ENCODE assay signal across 8 mouse cellular contexts in genomic region chr6:87730141-87730540, GRCm38 (mm10). TPM values are rescaled to one million over a fixed set of nuclear protein-coding genes. Genes with fewer than 3 reads are reported as not detected.
DNase-seq lines count a peak whose midpoint lies in the region; ATAC-seq lines count a peak whose summit lies in the region.

No protein-coding gene starts in this region.

- H3K27me3 ChIP-seq in kidney, embryonic 14.5 days (ENCODE audit: control insufficient read depth, insufficient read depth, low read length), result peaks cover 44% of the 10 kb centered on the region
- H3K27me3 ChIP-seq in embryonic facial prominence, embryonic 14.5 days (replicated peaks; ENCODE audit: control insufficient read depth, insufficient read depth, low read length), result peaks cover 59% of the 10 kb centered on the region
- peaks cover 2% of the 10 kb centered on the region; the same call in 1 of the 2 replicates for H3K27me3 ChIP-seq in hindbrain, embryonic 16.5 days (replicated peaks; ENCODE audit: control insufficient read depth, insufficient read depth, low read length)
- H3K27me3 ChIP-seq in midbrain, embryonic 14.5 days (ENCODE audit: control insufficient read depth, insufficient read depth, low read length), result peaks cover 42% of the 10 kb centered on the region

- H3K27ac ChIP-seq in kidney, embryonic 14.5 days (ENCODE audit: low read depth, low read length), result no peak overlapping the region
- no peak overlapping the region for H3K27ac ChIP-seq in embryonic facial prominence, embryonic 14.5 days (replicated peaks; ENCODE audit: low read depth, low read length)
- peak overlapping the region; percentile 86 for H3K27ac ChIP-seq in hindbrain, embryonic 16.5 days (ENCODE audit: low read depth, low read length)
- peak overlapping the region; percentile 72; the same call in 1 of the 2 replicates for H3K27ac ChIP-seq in midbrain, embryonic 14.5 days (replicated peaks; ENCODE audit: low read depth, low read length)

- DNase-seq in kidney, postnatal 36 days, result no peak
- no peak for DNase-seq in embryonic facial prominence, embryonic 14.5 days (ENCODE audit: low spot score)
- no peak for DNase-seq in midbrain, embryonic 14.5 days
- DNase-seq in adrenal gland, postnatal 36 days, result no peak
- DNase-seq in layer of hippocampus, postnatal 14 days (ENCODE audit: low spot score in 2 of 2), result no peak

- peaks cover 20% of the 10 kb centered on the region; the same call in 1 of the 2 replicates for H3K4me1 ChIP-seq in kidney, embryonic 14.5 days (ENCODE audit: control insufficient read depth, insufficient read depth, low read length)
- peaks cover 7% of the 10 kb centered on the region; the same call in 1 of the 2 replicates for H3K4me1 ChIP-seq in embryonic facial prominence, embryonic 14.5 days (ENCODE audit: control insufficient read depth, insufficient read depth, low read length)
- H3K4me1 ChIP-seq in hindbrain, embryonic 16.5 days (ENCODE audit: control insufficient read depth, insufficient read depth, low read depth, low read length), result peaks cover 26% of the 10 kb centered on the region
- peaks cover 12% of the 10 kb centered on the region for H3K4me1 ChIP-seq in midbrain, embryonic 14.5 days (ENCODE audit: control insufficient read depth, insufficient read depth, low read length)

- H3K9me3 ChIP-seq in kidney, embryonic 14.5 days (ENCODE audit: control insufficient read depth, low read length), result no peaks in the 10 kb centered on the region
- no peaks in the 10 kb centered on the region for H3K9me3 ChIP-seq in embryonic facial prominence, embryonic 14.5 days (ENCODE audit: control insufficient read depth, low read length)
- H3K9me3 ChIP-seq in hindbrain, embryonic 16.5 days (ENCODE audit: control insufficient read depth, low read length), result no peaks in the 10 kb centered on the region
- no peaks in the 10 kb centered on the region for H3K9me3 ChIP-seq in midbrain, embryonic 14.5 days (ENCODE audit: control insufficient read depth, low read length)

- peak overlapping the region; percentile 51 for H3K4me3 ChIP-seq in kidney, embryonic 14.5 days (ENCODE audit: low read length)
- peak overlapping the region; percentile 48 for H3K4me3 ChIP-seq in embryonic facial prominence, embryonic 14.5 days (ENCODE audit: low read depth, low read length)
- H3K4me3 ChIP-seq in hindbrain, embryonic 16.5 days (ENCODE audit: low read length), result peak overlapping the region; percentile 75
- peak overlapping the region; percentile 58 for H3K4me3 ChIP-seq in midbrain, embryonic 14.5 days (replicated peaks; ENCODE audit: low read depth, low read length)

- H3K36me3 ChIP-seq in kidney, embryonic 14.5 days (ENCODE audit: control insufficient read depth, insufficient read depth, low read length), result no peaks in the 10 kb centered on the region
- no peaks in the 10 kb centered on the region for H3K36me3 ChIP-seq in embryonic facial prominence, embryonic 14.5 days (ENCODE audit: control insufficient read depth, insufficient read depth, low read length)
- no peaks in the 10 kb centered on the region for H3K36me3 ChIP-seq in hindbrain, embryonic 16.5 days (ENCODE audit: control insufficient read depth, insufficient read depth, low read length)
- no peaks in the 10 kb centered on the region for H3K36me3 ChIP-seq in midbrain, embryonic 14.5 days (ENCODE audit: control insufficient read depth, insufficient read depth, low read length)

- 17% methylated on average over 13 of the region's 13 CpGs for WGBS in kidney, embryonic 14.5 days
- whole genome bisulfite sequencing in embryonic facial prominence, embryonic 14.5 days, result 14% methylated on average over 13 of the region's 13 CpGs
- WGBS in hindbrain, embryonic 16.5 days, result 14% methylated on average over 13 of the region's 13 CpGs
- 14% methylated on average over 13 of the region's 13 CpGs for WGBS in midbrain, embryonic 14.5 days

- no peak overlapping the region for H3K9ac ChIP-seq in kidney, embryonic 14.5 days (ENCODE audit: low read depth, low read length)
- peak overlapping the region; percentile 64 for H3K9ac ChIP-seq in embryonic facial prominence, embryonic 14.5 days (ENCODE audit: low read depth, low read length)
- H3K9ac ChIP-seq in hindbrain, embryonic 16.5 days (ENCODE audit: low read depth, low read length), result peak overlapping the region; percentile 81
- peak overlapping the region; percentile 65; the same call in 1 of the 2 replicates for H3K9ac ChIP-seq in midbrain, embryonic 14.5 days (replicated peaks; ENCODE audit: low read length)

- peak overlapping the region; percentile 92 for H3K4me2 ChIP-seq in kidney, embryonic 14.5 days (replicated peaks; ENCODE audit: low read depth, low read length)
- H3K4me2 ChIP-seq in embryonic facial prominence, embryonic 14.5 days (ENCODE audit: low read depth, low read length), result peak overlapping the region; percentile 97
- peak overlapping the region; percentile 95 for H3K4me2 ChIP-seq in hindbrain, embryonic 16.5 days (ENCODE audit: low read length)
- peak overlapping the region; percentile 87 for H3K4me2 ChIP-seq in midbrain, embryonic 14.5 days (ENCODE audit: low read length)

- ATAC-seq in kidney, embryonic 14.5 days (ENCODE audit: low FRiP score, low TSS enrichment), result no peak
- no peak for ATAC-seq in embryonic facial prominence, embryonic 14.5 days (ENCODE audit: low read depth)
- no peak for ATAC-seq in hindbrain, embryonic 16.5 days
- ATAC-seq in midbrain, embryonic 14.5 days (ENCODE audit: low FRiP score, low TSS enrichment), result no peak
- no peak for ATAC-seq in megakaryocyte progenitor cell, adult 5-6 weeks (replicated peaks; ENCODE audit: poor library complexity)

RNA-seq across cellular contexts. Expression of gene Efcc1, which starts 0.5 kb away (rescaled TPM):
- polyA plus RNA-seq in kidney, embryonic 14.5 days (2014; fragmentation: Nextera tagmentation; extraction: Ambion mirVana), result 1.5 and 1.8 TPM in 2 replicates
- 1.5 and 1.9 TPM in 2 replicates for polyA plus RNA-seq in embryonic facial prominence, embryonic 14.5 days (2014; fragmentation: Nextera tagmentation; extraction: Ambion mirVana)
- 6.3 and 6.6 TPM in 2 replicates for polyA plus RNA-seq in hindbrain, embryonic 16.5 days (2015; fragmentation: Nextera tagmentation; extraction: Ambion mirVana)
- polyA plus RNA-seq in midbrain, embryonic 14.5 days (2014; fragmentation: Nextera tagmentation; extraction: Ambion mirVana), result 4.1 and 5.0 TPM in 2 replicates
- total RNA-seq in adrenal gland, postnatal 36 days (2021), result under 1 TPM; 0.63 to 0.82 TPM
- total RNA-seq in megakaryocyte progenitor cell, adult 5-6 weeks (2015), result 0.64 and 1.0 TPM in 2 replicates
- 2.1 TPM in 2 replicates for total RNA-seq in megakaryocyte progenitor cell, adult 5-6 weeks (2017)
- 1 to 10 TPM; 4.1 to 5.0 TPM for total RNA-seq in layer of hippocampus, postnatal 14 days (2021)

RNA-seq across cellular contexts. Expression of gene Gp9, which starts 47.7 kb away (rescaled TPM):
- 1.7 and 2.5 TPM in 2 replicates for polyA plus RNA-seq in kidney, embryonic 14.5 days (2014; fragmentation: Nextera tagmentation; extraction: Ambion mirVana)
- 1.2 and 1.3 TPM in 2 replicates for polyA plus RNA-seq in embryonic facial prominence, embryonic 14.5 days (2014; fragmentation: Nextera tagmentation; extraction: Ambion mirVana)
- polyA plus RNA-seq in hindbrain, embryonic 16.5 days (2015; fragmentation: Nextera tagmentation; extraction: Ambion mirVana), result 0.41 and 0.97 TPM in 2 replicates
- polyA plus RNA-seq in midbrain, embryonic 14.5 days (2014; fragmentation: Nextera tagmentation; extraction: Ambion mirVana), result 0.59 and 0.66 TPM in 2 replicates
- total RNA-seq in adrenal gland, postnatal 36 days (2021), result not detected
- total RNA-seq in megakaryocyte progenitor cell, adult 5-6 weeks (2015), result 1.9 and 2.2 TPM in 2 replicates
- total RNA-seq in megakaryocyte progenitor cell, adult 5-6 weeks (2017), result 0.81 and 2.3 TPM in 2 replicates
- total RNA-seq in layer of hippocampus, postnatal 14 days (2021), result under 1 TPM; 0.39 to 0.60 TPM

RNA-seq across cellular contexts. Expression of gene Aplf, which starts 58.1 kb away (rescaled TPM):
- 14.6 and 16.9 TPM in 2 replicates for polyA plus RNA-seq in kidney, embryonic 14.5 days (2014; fragmentation: Nextera tagmentation; extraction: Ambion mirVana)
- 11.8 and 15.6 TPM in 2 replicates for polyA plus RNA-seq in embryonic facial prominence, embryonic 14.5 days (2014; fragmentation: Nextera tagmentation; extraction: Ambion mirVana)
- polyA plus RNA-seq in hindbrain, embryonic 16.5 days (2015; fragmentation: Nextera tagmentation; extraction: Ambion mirVana), result 8.5 and 9.1 TPM in 2 replicates
- polyA plus RNA-seq in midbrain, embryonic 14.5 days (2014; fragmentation: Nextera tagmentation; extraction: Ambion mirVana), result 6.0 and 8.4 TPM in 2 replicates
- total RNA-seq in adrenal gland, postnatal 36 days (2021), result 1 to 10 TPM; 5.8 to 8.0 TPM
- total RNA-seq in megakaryocyte progenitor cell, adult 5-6 weeks (2015), result 12.4 and 17.0 TPM in 2 replicates
- total RNA-seq in megakaryocyte progenitor cell, adult 5-6 weeks (2017), result 24.1 and 25.7 TPM in 2 replicates
- 1 to 10 TPM; 7.3 to 7.4 TPM for total RNA-seq in layer of hippocampus, postnatal 14 days (2021)

Comparison
In these comparisons a context has a peak if more than half of its experiments do, and no peak if none do; other contexts are left out.
1. H3K27ac ChIP-seq: peak in hindbrain, embryonic 16.5 days (single experiment) and midbrain, embryonic 14.5 days (single experiment); none in kidney, embryonic 14.5 days (single experiment) and embryonic facial prominence, embryonic 14.5 days (single experiment).
2. Peak in every context shown above with its lines, with median percentiles within 50 percentile points of each other: H3K4me2 ChIP-seq and H3K4me3 ChIP-seq.